Comparison of ENCODE assay signal across 17 mouse cellular contexts in the genomic region with DNA sequence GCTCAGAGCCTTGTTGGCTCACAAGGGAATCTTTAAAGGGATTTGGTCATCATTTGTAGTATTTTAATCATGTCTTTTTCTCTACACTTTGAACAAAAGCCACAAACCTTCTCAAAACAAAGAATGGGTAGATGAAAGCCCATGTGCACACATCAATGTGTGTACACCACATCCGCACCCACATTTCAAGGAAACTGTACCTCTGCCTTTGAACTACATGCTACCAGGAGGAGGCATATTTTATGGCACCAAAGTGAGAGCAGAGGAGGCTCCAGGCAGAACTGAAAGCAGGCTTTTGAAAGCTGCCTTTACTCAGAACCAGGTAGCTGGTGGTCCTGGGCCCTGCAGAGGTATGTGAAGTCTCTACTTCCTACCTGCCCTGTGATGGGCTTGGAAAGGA. TPM values are rescaled to one million over a fixed set of nuclear protein-coding genes. Genes with fewer than 3 reads are reported as not detected.
DNase-seq lines count a peak whose midpoint lies in the region.
"Had no signal": no experiment of that assay in that cellular context is flagged by ENCODE, and none has a peak within 500 bp of the region (broad histone marks: within the 10 kb centered on the region; RNA-seq: fewer than 3 reads in every experiment).

No protein-coding gene starts in this region.

- DNase-seq in spleen, postnatal 36 days (ENCODE audit: low spot score in 2 of 2), result peak; percentile 7 to 12
- DNase-seq in spleen, postnatal 4 days (ENCODE audit: low spot score in 2 of 2), result no peak
- DNase-seq in induced T-regulatory cell, adult 2 months (ENCODE audit: low read depth), result peak; percentile 56
- DNase-seq in thymus, postnatal 10 days (ENCODE audit: low spot score in 2 of 2), result peak; percentile 35 to 41
- DNase-seq in frontal cortex, adult 2 months (ENCODE audit: extremely low spot score in 1 of 2, low spot score in 1 of 2), result no peak
- no peak for DNase-seq in right cerebral cortex, adult 18-20 months
- no peak for DNase-seq in cerebellum, postnatal 36 days
- DNase-seq: adrenal gland, adult 2 months; B cell, adult 2 months; cerebellum, adult 11-12 months; cerebellum, postnatal 14 days; kidney, adult 8-10 months; kidney, postnatal 10 days; layer of hippocampus, postnatal 36 days; lung, adult 2 months; lung, postnatal 14 days; right cerebral cortex, postnatal 14 days had no signal

RNA-seq across cellular contexts. Expression of a gene that starts 23.3 kb away (rescaled TPM):
- polyA plus RNA-seq in frontal cortex, adult 2 months (2012; rRNA removed), result 3.3 and 3.5 TPM in 2 replicates

Comparison
In these comparisons a context has a peak if more than half of its experiments do, and no peak if none do; other contexts are left out.
1. DNase-seq: peak in spleen, postnatal 36 days (2 of 2), induced T-regulatory cell, adult 2 months (single experiment) and thymus, postnatal 10 days (2 of 2); none in spleen, postnatal 4 days (0 of 2), frontal cortex, adult 2 months (0 of 2), right cerebral cortex, adult 18-20 months (single experiment) and cerebellum, postnatal 36 days (0 of 2).